Mouse (Mus musculus): ENCODE results near the gene Mymx.
A peak's percentile ranks its signal among the peaks of the same experiment; 100 is the strongest.

Mymx gene

GRCm38 (mm10) chr17:45568990-45569389 is 32.9 kb downstream of the Mymx start:
- DNase-seq = no peak

- no peak for DNase-seq
These were observed 34.7 kb downstream of the Mymx start for GRCm38 (mm10) chr17:45567162-45567601.

GRCm38 (mm10) chr17:45566360-45567161 is 35.3 kb downstream of the Mymx start:
- DNase-seq = no peak

- no peak for DNase-seq
These were observed 35.9 kb downstream of the Mymx start for GRCm38 (mm10) chr17:45566031-45566359.

- DNase-seq = no peak
These were observed 36.8 kb downstream of the Mymx start for GRCm38 (mm10) chr17:45565103-45565502.

GRCm38 (mm10) chr17:45564531-45565084 is 37.3 kb downstream of the Mymx start:
- DNase-seq = no peak

GRCm38 (mm10) chr17:45563655-45564530 is 38.0 kb downstream of the Mymx start, which contains the start of gene Slc35b2:
Gene Slc35b2 (plus strand): TSS chr17:45563874.
- DNase-seq = peak; percentile 92

- DNase-seq = no peak
These were observed 38.7 kb downstream of the Mymx start for GRCm38 (mm10) chr17:45563216-45563615.

- no peak for DNase-seq
These were observed 42.0 kb downstream of the Mymx start for GRCm38 (mm10) chr17:45559732-45560525.

- DNase-seq = no peak
These were observed 43.7 kb downstream of the Mymx start for GRCm38 (mm10) chr17:45557998-45558862.

- no peak for DNase-seq
These were observed 44.6 kb downstream of the Mymx start for GRCm38 (mm10) chr17:45557246-45557824.

- DNase-seq = no peak
These were observed 45.2 kb downstream of the Mymx start for GRCm38 (mm10) chr17:45556514-45557245.

- no peak for DNase-seq
These were observed 45.8 kb downstream of the Mymx start for GRCm38 (mm10) chr17:45556107-45556489.

- DNase-seq = peak; percentile 91
These were observed 46.3 kb downstream of the Mymx start, which contains the start of gene Nfkbie for GRCm38 (mm10) chr17:45555452-45556106. Gene Nfkbie (plus strand): TSS chr17:45555703.

- DNase-seq = no peak
These were observed 47.5 kb downstream of the Mymx start for GRCm38 (mm10) chr17:45554420-45554819.

GRCm38 (mm10) chr17:45553065-45553464 is 48.8 kb downstream of the Mymx start:
- DNase-seq = no peak

- peak; percentile 75 for DNase-seq
These were observed 50.0 kb downstream of the Mymx start for GRCm38 (mm10) chr17:45551816-45552451.

- DNase-seq = no peak
These were observed 50.6 kb downstream of the Mymx start for GRCm38 (mm10) chr17:45551249-45551796.
